Mouse (Mus musculus): ENCODE results near the gene Pard3.

The Pard3 gene

GRCm38 (mm10) chr8:127084565-127084964 lies 20.9 kb downstream of the Pard3 start:
- in situ Hi-C loops (cut with MboI, MseI): no loop called here

GRCm38 (mm10) chr8:127087434-127087833 lies 23.7 kb downstream of the Pard3 start:
- in situ Hi-C loops (cut with MboI, MseI): no loop called here

- in situ Hi-C loops (cut with MboI, MseI): no loop called here
Observed at GRCm38 (mm10) chr8:127088372-127088771, 24.7 kb downstream of the Pard3 start.

GRCm38 (mm10) chr8:127089021-127089420 lies 25.3 kb downstream of the Pard3 start:
- in situ Hi-C loops (cut with MboI, MseI): no loop called here

- in situ Hi-C loops (cut with MboI, MseI): no loop called here
Observed at GRCm38 (mm10) chr8:127090435-127090834, 26.7 kb downstream of the Pard3 start.

GRCm38 (mm10) chr8:127091936-127092335 lies 28.2 kb downstream of the Pard3 start:
- in situ Hi-C loops (cut with MboI, MseI): no loop called here

- in situ Hi-C loops (cut with MboI, MseI): no loop called here
Observed at GRCm38 (mm10) chr8:127092383-127093112, 28.9 kb downstream of the Pard3 start.

- in situ Hi-C loops (cut with MboI, MseI): no loop called here
Observed at GRCm38 (mm10) chr8:127093113-127093426, 29.4 kb downstream of the Pard3 start.

GRCm38 (mm10) chr8:127095763-127096162 lies 32.1 kb downstream of the Pard3 start:
- in situ Hi-C loops (cut with MboI, MseI): no loop called here

- in situ Hi-C loops (cut with MboI, MseI): no loop called here
Observed at GRCm38 (mm10) chr8:127099439-127100090, 35.9 kb downstream of the Pard3 start.

GRCm38 (mm10) chr8:127103256-127103655 lies 39.6 kb downstream of the Pard3 start:
- in situ Hi-C loops (cut with MboI, MseI): no loop called here

- in situ Hi-C loops (cut with MboI, MseI): no loop called here
Observed at GRCm38 (mm10) chr8:127104616-127105015, 40.9 kb downstream of the Pard3 start.

- in situ Hi-C loops (cut with MboI, MseI): no loop called here
Observed at GRCm38 (mm10) chr8:127107928-127108327, 44.2 kb downstream of the Pard3 start.

GRCm38 (mm10) chr8:127113209-127113608 lies 49.5 kb downstream of the Pard3 start:
- in situ Hi-C loops (cut with MboI, MseI): loop anchor here (10.0 kb wide), 1 partner anchor 312 kb away; no protein-coding TSS in a partner anchor

- in situ Hi-C loops (cut with MboI, MseI): loop anchor here (10.0 kb wide), 1 partner anchor 309 kb away; no protein-coding TSS in a partner anchor
Observed at GRCm38 (mm10) chr8:127115837-127116236, 52.1 kb downstream of the Pard3 start.

GRCm38 (mm10) chr8:127118373-127118861 lies 54.7 kb downstream of the Pard3 start:
- in situ Hi-C loops (cut with MboI, MseI): loop anchor here (10.0 kb wide), 1 partner anchor 306 kb away; no protein-coding TSS in a partner anchor

- in situ Hi-C loops (cut with MboI, MseI): loop anchor here (10.0 kb wide), 1 partner anchor 789 kb away; no protein-coding TSS in a partner anchor
Observed at GRCm38 (mm10) chr8:127123391-127123790, 59.7 kb downstream of the Pard3 start.

GRCm38 (mm10) chr8:127124795-127125194 lies 61.1 kb downstream of the Pard3 start:
- in situ Hi-C loops (cut with MboI, MseI): loop anchor here (10.0 kb wide), 1 partner anchor 790 kb away; no protein-coding TSS in a partner anchor

- in situ Hi-C loops (cut with MboI, MseI): loop anchor here (10.0 kb wide), 1 partner anchor 791 kb away; no protein-coding TSS in a partner anchor
Observed at GRCm38 (mm10) chr8:127125686-127126683, 62.3 kb downstream of the Pard3 start.

GRCm38 (mm10) chr8:127128781-127129396 lies 65.2 kb downstream of the Pard3 start:
- in situ Hi-C loops (cut with MboI, MseI): loop anchor here (10.0 kb wide), 1 partner anchor 794 kb away; no protein-coding TSS in a partner anchor

GRCm38 (mm10) chr8:127134327-127134726 lies 70.6 kb downstream of the Pard3 start:
- in situ Hi-C loops (cut with MboI, MseI): no loop called here
